Mouse (Mus musculus): ENCODE measurements around the gene Dock9.

GRCm38 (mm10) chr14:121552586-121552985 lies 245.1 kb downstream of the Dock9 start:
- TF ChIP-seq CTCF (conservative IDR thresholded peaks at IDR 0.05; ENCODE audit: insufficient read depth, insufficient read length, low read depth, low read length) (no peak), POLR2A (IDR thresholded peaks at IDR 0.05; ENCODE audit: low read depth, low read length) (no peak)
